Mouse (Mus musculus) gastrocnemius, adult 8-10 months (tissue): Measurements from ENCODE around the gene Ppp6c. TPM values are rescaled to one million over a fixed set of nuclear protein-coding genes. Genes with fewer than 3 reads are reported as not detected.

Source experiments
- total RNA-seq, 4 experiments: library from RNA; stranded (reverse); gene quantifications; 2 replicates each; pipeline ENCODE4 v1.2.4; 2022

Gene Ppp6c
- total RNA-seq, 4 experiments from 2014 or later, result 56.6 to 65.1 (median 60.5) TPM

Other genes starting within 250 kb of the Ppp6c start
- under 1 TPM in 1 of 4 experiments, not detected in 3; 0.21 TPM for gene Wdr38, start 229.0 kb downstream of the Ppp6c start, total RNA-seq
- gene Arpc5l, start 221.1 kb downstream of the Ppp6c start, total RNA-seq, result 100 to 1,000 TPM; 120 to 151 (median 137) TPM
- gene Rpl35, start 220.8 kb downstream of the Ppp6c start, total RNA-seq, result 100 to 1,000 TPM; 298 to 385 (median 322) TPM
- 10 to 100 TPM in 2 of 4 experiments, 1 to 10 TPM in 2; 8.9 to 10.5 (median 9.9) TPM for gene Golga1, start 160.9 kb downstream of the Ppp6c start, total RNA-seq
- gene Scai, start 35.7 kb downstream of the Ppp6c start, total RNA-seq, result 1 to 10 TPM; 2.3 to 3.4 (median 2.6) TPM